Mouse (Mus musculus) lung, postnatal 36 days (tissue): Measurements from ENCODE around the gene Vim.

ENCODE experiments used
- DNase-seq: peaks from one replicate; pipeline ENCODE4 v3.0.0; 2022; ENCODE audit warnings: mixed read lengths

The Vim gene

DNA sequence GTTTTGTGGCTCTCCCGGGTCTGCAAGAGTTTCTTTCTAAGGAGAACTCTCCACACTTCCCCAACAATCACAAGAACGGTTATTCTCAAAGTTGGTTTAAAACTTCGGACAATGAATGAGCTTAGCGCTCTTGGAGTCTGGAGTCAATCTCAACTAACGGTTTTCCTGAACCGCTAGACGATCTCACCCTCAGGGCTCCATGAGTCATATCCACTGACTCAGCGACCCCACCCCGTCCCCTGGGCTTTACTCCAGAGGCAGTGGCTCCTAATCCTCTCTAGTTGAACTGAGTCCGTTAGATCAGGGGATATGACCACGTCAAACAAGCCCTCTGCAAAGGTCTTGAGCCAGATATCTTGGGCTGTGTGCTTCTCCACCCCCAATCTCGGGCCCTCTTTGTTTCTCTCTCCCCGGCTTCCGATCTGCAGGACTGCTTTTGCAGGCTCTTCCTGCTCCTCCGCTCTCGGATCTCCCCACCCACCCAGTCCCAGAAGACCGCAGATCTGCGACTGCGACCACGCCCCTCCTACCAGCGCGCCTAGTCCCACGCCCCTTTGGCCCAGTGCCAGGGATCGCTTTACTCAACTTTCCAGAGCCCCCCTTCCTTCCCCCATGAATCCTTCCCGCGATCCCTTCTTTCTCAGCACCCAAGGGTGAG, at the start of gene Vim:
Gene Vim (plus strand): TSS at position 520 of the 658 bp plus-strand sequence.
- peak; percentile 93 for DNase-seq

DNA sequence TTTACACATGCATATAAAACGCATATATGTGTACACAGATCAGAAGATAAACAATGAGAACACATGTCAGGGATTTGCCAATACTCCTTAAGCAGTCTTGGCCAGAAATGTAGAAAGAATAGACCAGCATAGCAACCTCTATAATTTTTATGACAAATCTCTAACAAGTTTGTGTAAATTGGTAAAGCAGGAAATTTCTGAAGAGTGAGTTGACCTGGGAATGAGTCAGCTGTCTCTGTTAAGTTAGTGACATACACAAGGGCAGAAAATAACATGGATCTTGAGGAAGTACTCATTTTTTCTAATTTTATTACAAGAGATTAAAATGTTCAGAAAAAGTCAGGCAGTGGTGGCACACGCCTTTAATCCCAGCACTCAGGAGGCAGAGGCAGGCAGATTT, 47.5 kb upstream of the Vim start:
- no peak for DNase-seq

DNA sequence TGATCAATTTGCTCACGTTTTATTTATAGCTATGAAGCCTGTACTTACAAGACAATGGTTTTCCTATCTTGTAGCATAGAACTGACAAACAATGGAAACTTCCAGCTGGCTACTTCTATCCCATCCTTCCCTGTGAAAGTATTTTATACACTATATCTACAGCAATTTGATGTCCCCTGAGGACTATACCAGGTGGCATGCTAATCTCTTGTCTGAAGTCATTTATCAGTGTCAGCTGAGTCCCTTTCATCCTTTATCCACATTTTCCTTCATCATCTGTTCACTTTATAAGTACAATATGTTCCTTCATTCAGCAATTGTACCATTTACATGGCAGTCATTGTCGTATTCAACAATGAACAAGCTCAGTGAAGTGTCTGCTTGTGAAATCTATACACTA, 46.6 kb upstream of the Vim start:
- no peak for DNase-seq

DNA sequence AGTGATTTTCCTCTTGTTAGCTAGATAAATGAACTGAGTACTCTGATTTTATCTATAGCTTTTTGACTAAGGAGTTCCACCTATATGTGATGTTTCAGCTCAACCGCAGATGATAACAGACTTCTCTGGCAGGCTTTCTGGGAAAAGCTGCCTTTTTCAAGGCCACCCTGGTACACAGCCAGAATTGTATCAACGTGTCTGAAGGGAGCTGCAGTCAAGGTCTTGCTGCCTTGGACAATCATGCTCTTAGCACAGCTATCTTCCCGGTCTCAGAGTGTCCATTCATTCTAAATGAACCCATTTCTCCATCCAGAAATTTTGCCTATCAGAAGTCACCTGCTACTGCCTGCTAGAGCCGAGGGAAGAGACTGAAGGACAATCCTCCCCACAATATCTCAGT, 46.2 kb upstream of the Vim start:
- no peak for DNase-seq

DNA sequence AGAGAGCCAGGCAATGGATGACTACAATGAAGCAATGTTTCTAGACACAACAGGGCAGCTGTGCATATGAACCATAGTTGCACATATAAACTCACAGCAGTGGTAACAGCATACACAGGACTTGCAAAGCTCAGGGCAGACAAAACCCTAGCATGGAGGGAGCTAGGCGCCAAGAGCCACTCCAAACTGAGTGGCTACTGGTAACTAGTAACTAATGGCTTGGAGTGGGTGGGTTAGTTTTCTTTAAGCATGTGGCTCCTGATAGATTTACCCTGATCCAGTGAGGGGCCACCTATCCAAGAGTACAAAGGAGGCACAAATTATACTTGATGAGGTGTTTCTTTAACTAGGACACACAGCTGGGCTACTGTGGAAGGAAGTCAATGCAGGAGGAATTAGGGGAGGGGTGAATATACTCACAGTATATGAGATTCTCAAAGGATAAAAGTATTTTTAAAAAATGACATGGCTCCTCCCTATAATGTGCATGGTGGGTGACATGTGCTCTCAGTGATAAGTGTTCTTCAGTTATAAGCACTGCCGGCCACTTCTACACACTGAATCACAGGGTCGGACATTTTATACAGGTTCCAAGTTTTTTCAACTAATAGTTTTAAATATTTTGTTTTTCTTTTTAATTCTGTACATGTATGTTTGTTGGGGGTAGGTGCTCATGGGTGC, 44.3 kb upstream of the Vim start:
- DNase-seq, result no peak

DNA sequence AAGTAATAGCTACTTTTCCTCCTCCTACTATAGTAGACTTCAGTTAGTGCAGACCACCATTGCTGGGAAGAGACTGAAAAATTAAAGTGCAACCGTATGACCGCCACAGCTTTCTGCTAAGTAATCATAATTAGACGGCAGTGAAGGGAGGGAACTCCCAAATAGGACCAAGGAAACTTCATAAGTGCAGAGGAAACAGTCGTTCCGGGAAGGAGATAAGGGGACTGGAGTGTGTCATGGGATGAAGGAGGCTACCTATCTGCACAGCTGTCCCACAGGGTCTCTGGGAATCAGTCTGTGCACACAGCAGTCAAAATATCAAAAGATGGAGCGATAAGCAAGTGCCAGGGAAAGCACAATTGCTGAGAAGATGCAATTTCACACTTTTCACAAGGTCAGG, 43.1 kb upstream of the Vim start:
- no peak for DNase-seq

DNA sequence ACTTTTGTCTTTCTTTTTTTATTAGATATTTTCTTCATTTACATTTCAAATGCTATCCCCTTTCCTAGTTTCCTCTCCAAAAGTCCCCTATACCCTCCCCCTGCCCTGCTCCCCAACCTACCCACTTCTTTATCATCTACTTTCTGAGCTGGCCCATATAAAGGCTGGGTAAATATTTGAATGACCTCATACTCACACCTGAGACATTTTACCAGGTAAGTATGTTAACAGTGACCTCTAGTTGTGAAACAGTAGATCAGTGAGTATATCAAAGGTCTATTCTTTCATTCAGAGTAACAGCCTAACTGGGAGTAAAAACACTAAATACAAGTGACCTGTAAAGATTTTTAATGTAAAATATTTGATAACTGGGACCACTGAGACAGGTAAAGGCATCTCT, 37.0 kb upstream of the Vim start:
- no peak for DNase-seq

DNA sequence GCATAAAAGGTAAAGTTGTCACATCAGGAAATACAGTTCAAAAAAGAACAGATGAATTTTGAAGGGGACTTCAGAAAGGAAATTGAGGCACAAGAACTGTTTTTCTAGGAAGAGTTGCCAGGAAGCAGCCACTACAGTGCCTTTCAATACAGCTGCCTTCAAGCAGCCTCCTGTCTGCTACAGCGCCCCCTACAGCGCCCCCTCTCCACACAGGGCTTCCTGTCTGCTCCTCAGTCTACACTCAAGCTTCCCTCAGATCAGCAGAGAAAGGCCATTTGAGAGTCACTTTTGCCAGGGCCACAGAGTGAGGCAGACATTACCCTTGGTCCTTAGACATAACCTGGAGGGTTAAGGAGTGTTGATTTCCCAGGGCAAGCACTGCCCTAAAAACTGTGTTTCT, 36.0 kb upstream of the Vim start:
- DNase-seq, result no peak

DNA sequence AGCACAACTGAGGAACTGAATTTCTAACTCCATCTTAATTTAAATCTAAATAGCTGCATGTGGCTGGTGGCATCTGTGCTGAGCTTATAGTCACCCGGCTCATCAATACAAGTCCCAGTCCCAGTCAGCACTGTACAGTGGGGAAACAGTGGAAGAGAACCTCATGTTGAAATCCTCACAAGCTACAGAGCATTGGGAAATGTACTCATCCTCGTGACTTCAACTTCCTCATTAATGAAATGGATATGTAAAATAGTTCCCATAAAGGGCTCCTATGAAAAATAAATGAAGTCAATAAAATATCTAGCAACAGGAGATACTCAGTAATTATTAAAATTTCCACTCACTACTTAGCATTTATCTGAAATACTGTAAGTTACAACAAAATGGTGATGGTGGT, 35.5 kb upstream of the Vim start:
- peak; percentile 59 for DNase-seq

DNA sequence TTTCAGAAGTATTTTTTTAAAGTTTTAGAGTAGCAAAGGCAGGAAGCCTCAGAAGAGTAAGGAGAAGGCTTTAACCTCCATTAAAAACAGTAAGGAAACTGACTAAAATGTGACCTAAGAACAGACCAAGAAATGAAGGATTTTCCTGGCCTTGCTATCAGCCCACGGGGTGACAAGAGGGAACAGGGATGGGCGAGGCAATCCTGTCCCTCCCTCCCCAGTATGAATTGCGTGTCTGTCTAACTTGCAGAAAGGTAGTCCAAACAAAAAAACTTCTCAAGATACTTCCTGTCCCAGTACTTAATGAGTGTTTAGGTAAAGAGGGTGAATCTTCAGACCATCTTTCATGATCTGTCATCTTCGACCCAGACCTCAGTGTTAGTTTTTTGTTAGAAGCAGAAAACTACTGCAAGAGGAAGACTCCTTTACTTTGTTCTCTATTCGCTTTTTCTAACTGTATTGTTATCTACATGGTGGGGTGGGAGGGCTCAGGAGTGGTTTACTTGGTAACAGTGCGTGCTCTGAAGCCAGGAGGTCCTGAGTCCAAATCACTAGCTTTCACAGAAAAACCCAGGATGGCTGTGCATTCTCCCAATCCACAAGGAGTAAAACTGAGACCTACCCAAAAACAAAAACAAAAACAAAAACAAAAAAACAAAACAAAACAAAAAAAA, 34.9 kb upstream of the Vim start:
- DNase-seq, result no peak

DNA sequence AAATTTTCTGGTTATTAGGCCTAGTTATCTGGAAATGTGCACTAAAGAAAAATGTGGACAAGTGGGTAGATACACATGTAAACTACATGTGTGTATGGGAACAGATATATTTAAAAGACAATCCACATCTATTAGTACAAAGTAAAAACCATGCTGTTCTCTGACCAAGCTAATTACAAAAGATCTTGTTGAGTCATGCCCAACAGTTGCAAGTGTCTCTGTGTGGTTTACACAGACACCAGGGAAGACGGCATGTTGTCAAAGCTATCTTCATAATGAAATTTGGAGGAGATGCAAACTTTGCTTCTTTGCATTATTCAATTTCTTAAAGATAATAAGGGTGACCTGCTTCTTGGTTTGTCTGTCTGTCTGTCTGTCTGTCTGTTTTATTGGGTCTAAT, 33.9 kb upstream of the Vim start:
- DNase-seq, result no peak

DNA sequence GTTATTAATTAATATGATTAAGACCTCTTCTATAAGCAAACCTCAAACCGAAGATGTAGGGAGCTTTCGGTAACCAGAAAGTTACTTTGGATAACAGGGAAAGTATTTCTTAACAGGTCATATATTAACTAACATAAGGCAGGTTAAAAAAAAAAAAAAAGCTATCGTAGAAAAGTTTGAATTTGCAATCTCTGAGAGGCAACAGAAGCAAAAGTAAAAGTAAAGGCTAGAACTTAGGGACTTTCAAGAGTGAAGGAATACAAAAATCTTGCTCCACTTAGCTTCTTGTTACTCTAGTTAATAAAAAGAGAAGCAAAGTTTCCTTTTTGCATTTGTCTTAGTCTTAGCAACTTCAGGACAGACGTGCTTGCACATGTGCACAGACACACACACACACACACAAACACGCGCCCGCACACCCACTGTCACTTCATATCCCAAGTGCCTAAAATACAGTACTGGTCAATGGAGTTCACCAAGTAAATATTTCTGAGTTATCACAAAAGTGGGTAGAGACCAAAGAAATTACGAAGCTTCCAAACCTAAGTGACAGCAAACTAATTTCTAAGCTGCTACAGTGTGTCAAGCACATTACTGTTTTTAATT, 30.1 kb upstream of the Vim start:
- no peak for DNase-seq

DNA sequence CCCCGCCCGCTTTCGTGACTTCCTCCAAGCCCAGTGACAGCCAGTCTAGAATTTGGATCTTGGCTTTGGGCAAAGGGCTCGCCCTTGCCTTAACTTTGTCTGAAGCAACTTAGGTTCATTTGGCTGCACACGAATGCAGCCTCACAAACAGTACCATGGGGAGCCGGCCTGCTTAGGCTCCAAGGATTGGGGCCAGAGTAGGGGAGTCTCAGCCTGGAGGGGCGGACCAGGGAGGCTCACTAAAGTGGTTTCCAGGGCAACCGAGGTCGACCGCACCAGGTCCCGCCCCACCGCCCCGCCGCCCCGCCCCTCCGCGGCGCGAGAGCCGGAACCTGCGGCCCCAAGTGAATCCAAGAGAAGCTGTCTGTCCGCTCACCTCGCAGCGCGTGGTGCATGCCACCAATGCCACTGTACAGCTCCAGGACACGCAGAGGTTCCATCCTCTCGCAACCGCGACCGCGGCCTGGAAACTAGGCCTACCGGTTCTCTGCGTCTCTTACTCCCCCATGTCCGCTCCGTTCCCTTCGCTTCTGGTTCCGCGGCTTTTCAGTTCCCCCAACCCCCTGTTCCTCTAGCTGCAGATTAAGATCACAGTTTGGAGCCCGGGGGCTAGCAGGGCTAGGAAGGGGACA, 29.4 kb upstream of the Vim start, which contains the start of gene Trdmt1:
Gene Trdmt1 (minus strand): TSS at position 476 of the 632 bp plus-strand sequence.
- peak; percentile 88 for DNase-seq

DNA sequence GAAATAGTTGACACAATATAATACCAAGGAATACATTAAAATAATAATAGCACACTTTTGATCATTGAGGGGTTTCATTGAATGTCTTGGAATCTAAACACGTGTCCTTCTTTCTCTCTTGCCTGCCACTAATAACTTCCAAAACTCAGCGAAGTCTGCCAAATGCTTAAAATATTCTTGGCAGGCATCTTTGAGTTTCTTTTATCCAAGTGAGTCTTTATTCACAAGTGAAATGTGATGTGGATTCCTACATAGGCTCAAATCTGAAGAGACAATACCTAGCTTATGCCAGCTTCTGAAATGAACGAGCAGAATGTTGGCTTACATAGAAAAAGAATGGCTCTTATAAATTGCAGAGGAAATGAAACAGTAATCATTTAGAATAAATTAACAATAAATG, 25.0 kb upstream of the Vim start:
- no peak for DNase-seq

DNA sequence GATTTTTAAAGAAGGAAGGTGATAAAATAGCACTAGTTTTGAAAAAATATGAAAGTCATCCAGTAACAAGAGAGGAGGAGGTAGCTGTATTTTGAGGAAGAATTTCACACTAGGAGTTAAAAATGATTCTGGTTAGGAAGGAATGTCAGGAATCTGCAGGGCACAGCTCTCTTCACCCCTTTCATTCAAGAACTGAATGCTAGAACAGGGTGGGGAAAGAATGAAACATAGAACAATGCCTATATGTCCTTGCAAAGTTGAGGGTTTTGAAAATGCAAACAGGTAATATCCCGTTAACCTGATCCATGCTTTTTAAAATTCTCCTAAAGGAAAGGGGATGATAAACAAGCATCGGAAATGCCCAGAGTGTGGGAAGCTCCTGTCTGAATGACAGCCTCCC, 19.8 kb upstream of the Vim start:
- DNase-seq, result no peak

DNA sequence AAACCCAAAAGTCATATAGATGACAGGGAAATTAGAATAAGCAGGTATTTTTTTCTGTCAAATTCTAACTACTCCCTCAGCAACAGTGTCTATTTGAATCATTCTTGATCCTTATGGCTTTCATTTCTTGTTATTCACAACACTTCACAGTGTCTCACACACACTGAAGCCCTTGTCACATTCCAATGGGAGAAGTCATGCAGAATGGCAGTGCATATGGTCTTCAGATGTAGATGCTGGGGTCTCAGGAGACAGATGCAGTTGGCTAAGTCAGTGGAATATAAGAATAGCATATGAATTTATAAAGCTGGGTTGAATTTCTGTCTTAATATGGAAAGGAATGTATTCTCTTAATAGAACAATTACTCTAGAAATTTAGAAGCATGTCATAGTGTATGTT, 17.5 kb upstream of the Vim start:
- no peak for DNase-seq

DNA sequence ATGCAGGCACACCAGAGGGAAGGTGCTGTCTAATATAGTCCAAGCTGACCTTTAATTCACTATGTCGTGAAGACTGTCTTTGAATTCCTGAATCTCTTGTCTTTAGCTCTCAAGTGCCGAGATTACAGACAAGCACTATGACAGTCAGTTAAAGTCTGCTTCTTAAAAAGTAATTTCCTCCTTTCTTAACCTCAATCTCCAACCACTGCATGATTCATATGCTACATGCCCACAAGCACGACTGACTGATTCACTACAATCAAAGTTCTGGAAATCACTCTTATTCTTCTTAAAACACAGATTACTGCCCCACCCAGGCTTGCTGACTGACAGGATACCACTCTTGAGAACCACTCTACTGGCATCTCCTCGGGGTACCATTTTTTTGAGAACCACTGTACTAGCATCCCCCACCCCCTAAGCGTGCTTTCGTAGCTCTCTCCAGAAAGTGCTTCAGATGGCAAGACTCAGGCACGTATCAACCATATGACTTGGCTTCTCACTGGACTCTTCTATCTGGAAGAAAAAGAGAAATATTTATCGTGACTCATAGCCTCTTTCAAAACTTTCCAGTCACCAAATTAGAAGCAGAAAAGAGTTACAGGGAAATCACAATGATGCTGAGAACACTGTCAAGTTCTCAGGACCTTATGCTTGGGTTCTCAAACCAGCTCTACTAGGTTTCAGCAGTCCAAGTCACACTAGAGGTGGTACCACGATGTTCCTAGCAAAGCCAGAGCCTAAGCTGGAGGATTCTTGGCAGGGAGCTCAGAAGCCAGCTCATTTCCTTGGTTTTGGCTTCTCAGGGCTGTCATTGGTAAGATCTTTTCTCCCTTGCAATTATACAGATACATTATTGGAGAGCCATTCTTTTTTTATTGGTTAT, 16.3 kb upstream of the Vim start:
- DNase-seq, result peak; percentile 34

DNA sequence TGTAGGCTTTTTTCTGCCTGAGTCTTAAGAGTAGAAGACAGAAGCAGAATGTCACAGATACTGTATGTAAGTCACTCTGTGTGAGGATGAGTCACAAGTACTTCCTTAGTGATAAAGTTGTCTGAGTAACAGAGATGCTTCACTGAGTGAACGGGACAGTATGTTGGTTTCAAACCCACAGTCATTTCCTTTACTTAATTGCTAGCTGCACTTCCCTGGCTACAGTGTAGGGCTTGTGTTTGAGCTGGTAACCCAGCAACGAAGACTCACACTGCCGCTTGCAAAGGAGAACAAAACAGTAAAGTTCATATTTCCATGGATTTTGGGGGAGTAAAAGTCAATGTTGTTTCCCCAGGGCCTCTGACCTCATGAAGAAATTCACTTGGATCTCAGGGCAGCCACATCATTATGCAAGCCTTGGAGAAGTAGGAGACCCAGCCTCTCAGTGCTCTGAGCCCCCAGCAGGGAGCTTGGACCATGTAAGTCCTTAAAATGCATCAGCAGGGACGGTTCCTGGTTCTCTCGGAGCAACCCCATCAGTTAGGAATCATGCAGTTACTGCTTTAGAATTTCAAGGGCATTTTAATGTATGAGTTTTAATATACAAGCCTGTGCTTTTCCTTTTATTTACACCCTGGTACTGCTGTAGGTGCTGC, 15.0 kb upstream of the Vim start:
- DNase-seq, result peak; percentile 79

DNA sequence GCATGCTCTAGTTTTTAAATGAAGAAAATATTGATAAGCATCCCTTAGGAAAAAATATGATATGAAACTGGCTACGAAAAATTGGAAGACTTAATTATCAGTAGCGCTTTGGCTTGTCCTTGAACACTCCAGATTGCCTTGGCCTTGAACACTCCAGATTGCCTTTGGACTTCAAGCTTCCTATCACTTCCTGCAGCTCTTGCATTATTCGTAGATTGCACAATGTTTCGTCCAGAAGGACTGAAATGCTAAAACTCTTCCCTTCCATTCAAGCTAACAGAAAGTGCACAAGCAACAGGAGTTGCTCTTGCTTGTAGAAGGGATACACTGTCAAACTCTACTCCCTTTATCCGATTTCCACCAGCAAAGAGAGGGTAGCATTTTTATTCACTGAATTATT, 14.4 kb upstream of the Vim start:
- no peak for DNase-seq

DNA sequence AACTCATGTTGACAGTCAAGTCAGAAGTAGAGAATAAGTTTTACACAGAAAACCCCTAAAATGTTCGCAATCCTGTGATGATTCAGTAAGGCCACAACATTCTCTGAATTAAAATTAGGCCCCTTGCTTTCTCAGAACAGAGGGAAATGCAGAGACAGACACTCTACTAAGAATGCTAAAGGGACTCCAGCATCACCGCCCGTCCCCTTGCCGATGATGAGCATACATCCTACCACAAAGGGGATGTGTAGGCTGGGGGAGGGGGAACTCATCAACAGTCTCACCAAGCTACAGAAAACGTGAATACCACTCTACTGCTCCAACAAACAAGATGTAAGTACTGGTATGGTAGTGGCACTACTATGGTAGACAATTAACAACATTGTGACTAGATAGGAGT, 14.0 kb upstream of the Vim start:
- DNase-seq, result no peak

DNA sequence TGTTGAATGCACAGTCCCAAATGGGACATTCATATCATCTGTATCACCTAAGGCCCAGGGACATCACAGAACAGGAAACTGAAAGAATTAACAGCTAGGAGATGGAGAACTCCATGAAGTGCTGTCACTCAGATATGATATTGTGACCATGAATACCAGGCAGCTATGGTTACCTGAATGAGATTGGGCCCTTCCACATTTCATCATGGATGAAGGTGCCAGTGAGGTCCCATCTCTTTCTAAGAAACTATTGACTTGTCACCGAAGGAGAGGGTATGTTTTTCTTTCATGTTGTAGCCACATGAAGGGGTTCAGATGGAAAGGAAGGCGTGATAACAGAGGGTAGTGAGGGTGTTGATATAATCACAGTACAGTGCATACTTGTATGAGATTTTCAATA, 13.3 kb upstream of the Vim start:
- DNase-seq, result no peak

DNA sequence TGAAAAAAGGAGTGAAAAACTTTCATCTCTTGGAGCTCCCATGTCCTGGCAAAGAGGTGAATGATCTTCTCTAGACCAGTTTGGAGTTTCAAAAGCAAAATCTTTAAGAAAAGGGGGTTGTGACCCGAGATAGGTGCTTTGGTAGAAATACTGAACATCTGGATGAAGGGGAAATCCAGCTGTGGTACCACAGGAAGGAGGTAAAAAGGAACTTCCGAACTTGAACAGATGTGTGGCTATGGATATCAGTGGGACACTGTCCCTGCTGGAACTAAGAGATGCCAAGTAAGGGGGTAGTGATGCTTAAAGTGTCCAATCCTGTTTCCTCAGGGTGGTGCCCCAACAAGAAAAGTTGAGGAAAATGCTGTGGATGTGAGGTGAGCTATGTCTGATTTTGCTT, 3.6 kb upstream of the Vim start:
- no peak for DNase-seq
